Mouse (Mus musculus) gonadal fat pad, adult 2 months (tissue): ENCODE data around the gene Crisp1. TPM values are rescaled to one million over a fixed set of nuclear protein-coding genes. Genes with fewer than 3 reads are reported as not detected.

ENCODE experiments used
- DNase-seq: peaks from one replicate; pipeline ENCODE4 v3.0.0-alpha.2; 2012; ENCODE audit warnings: low read depth
- polyA plus RNA-seq: library from polyadenylated mRNA; depleted of rRNA; stranded (reverse); fragments of >200 nt; gene quantifications from 2 replicates; pipeline ENCODE4 v1.2.3, GENCODE M21; 2012; rRNA removed

Gene Crisp1
- 1,772 and 3,313 TPM in 2 replicates for polyA plus RNA-seq

DNA sequence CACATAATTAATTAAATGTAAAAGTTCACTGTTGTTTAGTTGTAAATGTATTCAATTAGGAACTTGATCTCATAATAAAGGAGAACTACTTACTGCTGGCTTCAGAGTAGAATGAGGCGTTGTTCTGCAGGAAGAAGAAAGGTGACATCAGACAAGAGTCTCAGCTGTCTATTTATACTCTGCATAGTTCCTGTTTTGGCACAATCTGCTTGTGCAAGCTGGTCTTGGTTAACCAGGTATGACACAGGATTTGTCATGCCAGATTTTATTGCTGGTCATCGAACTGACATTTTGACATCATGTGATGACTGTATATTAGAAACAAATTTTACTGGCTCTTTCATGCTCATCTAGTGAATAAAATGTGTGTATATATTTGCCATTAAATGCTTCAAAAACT is at the start of gene Crisp1:
Crisp1 (minus strand) TSS at position 146 of the 400 bp plus-strand sequence.
- DNase-seq, result no peak

DNA sequence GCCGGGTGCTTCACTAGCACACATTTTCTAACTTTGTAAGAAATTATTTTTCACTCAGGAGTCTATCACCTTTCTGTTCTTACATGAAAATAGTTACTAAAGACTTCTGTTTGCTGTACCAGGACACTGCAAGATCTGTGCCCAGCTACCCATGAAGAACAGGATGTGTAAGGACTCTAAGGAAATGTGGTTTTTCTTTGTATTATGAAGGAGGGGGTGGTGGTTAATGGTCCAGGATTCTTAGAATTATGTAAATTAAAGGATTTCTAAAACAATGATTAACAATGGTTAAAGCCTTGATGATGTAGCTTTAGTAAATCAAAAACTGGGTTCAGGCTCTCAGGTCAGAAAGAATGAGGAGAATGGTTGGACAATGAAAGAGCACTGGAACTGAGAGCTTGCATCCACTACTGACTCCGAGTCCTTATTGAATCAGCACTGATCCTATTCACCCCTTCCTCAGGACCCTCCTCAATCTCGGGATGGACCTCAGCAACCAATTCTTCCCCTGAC is 23.5 kb upstream of the Crisp1 start:
- no peak for DNase-seq

DNA sequence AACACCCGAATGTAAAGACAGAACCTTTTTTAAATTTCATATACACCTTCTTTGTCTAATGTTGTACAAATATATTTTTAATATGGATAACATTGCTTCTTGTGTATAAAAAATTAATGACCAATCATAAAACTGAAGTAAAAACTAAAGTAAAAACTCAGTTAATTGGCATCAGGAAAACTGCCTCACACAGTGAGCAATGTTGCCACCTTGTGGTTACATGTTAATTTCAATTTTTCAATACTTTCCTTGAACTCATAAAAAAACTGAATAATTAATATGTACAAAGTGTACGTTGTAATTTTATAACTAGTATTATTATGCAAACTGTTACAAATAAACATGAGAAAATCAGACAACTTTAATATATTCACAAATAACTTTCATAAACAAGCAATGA is 33.6 kb downstream of the Crisp1 start:
- DNase-seq, result no peak

DNA sequence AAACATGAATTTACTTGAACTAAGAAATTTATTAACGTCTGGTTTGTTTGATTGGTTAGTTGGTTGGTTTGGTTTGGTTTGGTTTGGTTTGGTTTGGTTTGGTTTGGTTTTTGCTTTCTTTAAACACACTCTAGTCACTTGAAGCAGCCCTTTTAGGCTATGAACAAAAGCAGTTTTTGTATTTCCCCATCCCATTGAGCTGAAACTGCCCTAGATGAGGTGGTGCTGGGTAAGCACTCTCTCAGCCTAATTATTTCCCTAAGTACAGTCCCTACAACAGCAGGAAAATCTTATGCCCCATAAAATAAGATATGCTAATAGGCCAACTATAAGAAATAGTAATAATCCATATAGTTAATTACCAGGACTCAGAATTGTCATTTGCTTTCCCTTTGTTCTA is 43.5 kb downstream of the Crisp1 start:
- DNase-seq, result no peak

DNA sequence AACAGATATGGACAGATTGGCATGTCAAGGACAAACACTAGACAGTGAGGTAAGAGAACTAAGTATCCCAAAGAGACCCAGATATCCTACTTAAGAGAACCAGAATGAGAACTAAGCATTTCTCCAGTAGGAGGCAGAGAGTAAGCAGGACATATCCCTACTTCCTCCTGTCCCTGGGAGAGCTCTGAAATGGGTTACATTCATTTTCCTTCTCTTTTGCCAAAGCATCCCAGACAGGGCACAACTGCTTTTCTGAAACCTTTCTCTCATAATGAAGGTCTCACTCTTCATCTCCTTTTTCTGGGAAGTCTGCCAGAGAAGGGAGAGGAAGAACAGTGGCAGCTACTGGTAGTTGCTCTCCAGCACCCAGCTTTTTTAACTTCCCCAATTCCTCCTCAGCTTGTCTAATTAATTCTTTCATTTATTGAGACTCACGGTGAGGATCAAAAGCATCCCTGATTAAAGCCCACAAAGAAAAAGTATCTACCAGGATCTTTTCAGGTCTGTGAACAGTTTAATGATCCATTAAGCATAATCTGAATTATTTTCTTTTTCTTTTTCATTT is 44.0 kb downstream of the Crisp1 start:
- DNase-seq, result no peak

DNA sequence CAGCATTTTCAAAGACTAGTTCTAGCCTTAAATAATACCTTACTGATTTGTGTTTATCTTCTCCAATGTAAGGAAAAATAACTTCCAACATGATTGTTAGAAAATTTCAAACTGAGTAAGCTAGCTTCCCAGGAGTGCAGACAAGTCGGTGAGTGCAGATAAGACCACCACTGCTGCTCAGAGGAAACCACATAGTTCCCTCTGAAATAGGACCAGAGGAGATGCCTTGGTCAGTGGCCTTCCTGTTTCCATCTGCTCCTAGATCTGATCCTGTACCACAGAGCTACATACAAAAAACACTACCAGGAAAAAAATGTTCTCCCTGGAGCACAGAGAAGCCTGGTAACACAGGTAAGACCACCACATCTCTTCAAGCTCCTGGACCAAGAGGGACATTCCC is 66.5 kb downstream of the Crisp1 start:
- DNase-seq, result no peak

Other genes starting within 250 kb of the Crisp1 start
- not detected in 2 replicates for gene AC192777.2, start 223.8 kb downstream of the Crisp1 start, polyA plus RNA-seq
- gene Pgk2, start 110.6 kb downstream of the Crisp1 start, polyA plus RNA-seq, result 2.5 and 3.5 TPM in 2 replicates
- 0.16 TPM in 1 of 2 replicates, not detected in the other for gene Crisp3, start 76.9 kb downstream of the Crisp1 start, polyA plus RNA-seq
- not detected in 2 replicates for gene Esp8, start 200.8 kb upstream of the Crisp1 start, polyA plus RNA-seq
- gene Esp6, start 242.3 kb upstream of the Crisp1 start, polyA plus RNA-seq, result not detected in 2 replicates